Mouse (Mus musculus) liver, adult 2 months (tissue): Measurements from ENCODE around the gene Gm45521.

Experiments
- CTCF ChIP-seq: fragments of 200-500 bp; IDR thresholded peaks from 2 replicates; pipeline ENCODE4 v1.5.1; 2011; ENCODE audit warnings: low read depth, low read length, control low read depth
- POLR2A ChIP-seq: fragments of 200-500 bp; IDR thresholded peaks from 2 replicates; pipeline ENCODE4 v1.6.1; 2011; ENCODE audit warnings: low read length, control low read depth; ENCODE audit not compliant: insufficient read depth; ENCODE audit errors: extremely low read depth

DNA sequence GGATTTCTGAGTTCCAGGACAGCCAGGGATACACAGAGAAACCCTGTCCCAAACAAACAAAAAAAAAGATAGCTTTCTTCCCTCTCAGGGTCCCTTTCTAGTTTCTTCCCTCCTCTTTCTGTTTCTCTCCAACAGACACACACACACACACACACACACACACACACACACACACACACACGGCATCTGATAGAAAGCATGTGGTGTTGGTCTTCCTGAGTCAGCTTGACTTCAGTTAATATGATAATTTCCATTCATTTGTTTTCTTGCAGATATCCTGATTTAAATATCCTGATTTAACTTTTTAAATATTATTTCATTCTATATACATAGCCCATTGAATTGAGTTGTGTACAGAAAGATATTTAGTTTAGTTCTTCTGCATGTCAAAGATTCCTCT, 28.7 kb upstream of the Gm45521 start:
- no peak for TF ChIP-seq POLR2A
- TF ChIP-seq CTCF: no peak
